10 mouse cellular contexts compared by ENCODE assay signal in the genomic region with DNA sequence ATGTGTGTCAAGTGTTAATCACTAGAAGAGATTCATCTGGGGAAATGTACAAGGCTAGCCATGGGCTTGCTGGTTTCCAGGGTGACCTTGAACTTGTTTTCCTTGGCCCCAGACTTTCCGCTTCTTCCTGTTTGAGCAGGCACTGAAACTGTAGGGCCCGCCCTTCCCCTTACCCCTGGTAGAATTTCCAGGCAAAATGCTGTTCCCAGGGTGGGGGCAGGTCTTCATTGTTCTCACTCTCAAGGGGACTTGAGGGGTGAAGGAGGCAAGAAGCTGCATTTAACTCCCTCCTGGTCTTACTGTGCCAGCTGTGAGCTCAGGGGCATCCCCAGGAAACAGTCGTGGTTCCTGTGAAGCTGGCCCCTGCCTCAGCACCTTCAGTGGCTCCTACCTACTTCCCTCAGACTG. TPM values are rescaled to one million over a fixed set of nuclear protein-coding genes. Genes with fewer than 3 reads are reported as not detected.
DNase-seq lines count a peak whose midpoint lies in the region; ATAC-seq and TF ChIP-seq lines count a peak whose summit lies in the region.
"Had no signal": no experiment of that assay in that cellular context is flagged by ENCODE, and none has a peak within 500 bp of the region (broad histone marks: within the 10 kb centered on the region; RNA-seq: fewer than 3 reads in every experiment).

No protein-coding gene starts in this region.

- H3K36me3 ChIP-seq in heart, adult 2 months (ENCODE audit: control insufficient read depth, insufficient read depth, low read length), result no peaks in the 10 kb centered on the region
- no peaks in the 10 kb centered on the region for H3K36me3 ChIP-seq in kidney, postnatal 0 days (ENCODE audit: insufficient read depth, low read length)
- H3K36me3 ChIP-seq in forebrain, postnatal 0 days (ENCODE audit: insufficient read depth), result no peaks in the 10 kb centered on the region
- H3K36me3 ChIP-seq: embryonic facial prominence, embryonic 15.5 days; liver, embryonic 13.5 days had no signal

- no peak overlapping the region for H3K4me3 ChIP-seq in cerebellum, adult 2 months (replicated peaks; ENCODE audit: insufficient read depth, low read depth, low read length)
- H3K4me3 ChIP-seq in heart, adult 2 months, result no peak overlapping the region
- H3K4me3 ChIP-seq in kidney, postnatal 0 days (replicated peaks; ENCODE audit: low read depth, low read length), result no peak overlapping the region
- H3K4me3 ChIP-seq in forebrain, postnatal 0 days (ENCODE audit: low read depth, low read length), result no peak overlapping the region
- H3K4me3 ChIP-seq: embryonic facial prominence, embryonic 15.5 days; liver, embryonic 13.5 days had no signal

- intact Hi-C loops in heart, adult 2 months (cut with DNase I), result loop anchor here (2.0 kb wide), 3 partner anchors 17 to 27 kb away; no protein-coding TSS in a partner anchor

- H3K27ac ChIP-seq in cerebellum, adult 2 months (ENCODE audit: insufficient read depth, low read length), result 0 out of 2 replicates have a peak overlapping the region, but pooled peaks have one; percentile 12
- H3K27ac ChIP-seq in heart, adult 2 months, result peak overlapping the region; percentile 90
- no peak overlapping the region for H3K27ac ChIP-seq in kidney, postnatal 0 days
- H3K27ac ChIP-seq in forebrain, postnatal 0 days (ENCODE audit: low read depth, low read length), result no peak overlapping the region
- H3K27ac ChIP-seq: liver, embryonic 13.5 days had no signal

- peaks cover 88% of the 10 kb centered on the region for H3K4me1 ChIP-seq in cerebellum, adult 2 months (ENCODE audit: control insufficient read depth, insufficient read depth, low read length)
- H3K4me1 ChIP-seq in heart, adult 2 months (ENCODE audit: control insufficient read depth, insufficient read depth, low read length), result peaks cover 67% of the 10 kb centered on the region
- H3K4me1 ChIP-seq in kidney, postnatal 0 days (replicated peaks; ENCODE audit: insufficient read depth, low read length), result peaks cover 22% of the 10 kb centered on the region
- H3K4me1 ChIP-seq in forebrain, postnatal 0 days (ENCODE audit: insufficient read depth), result peaks cover 13% of the 10 kb centered on the region

- 72% methylated on average over 3 of the region's 3 CpGs for WGBS in cerebellum, adult 2 months
- WGBS in heart, adult 2 months, result 26% methylated on average over 3 of the region's 3 CpGs
- 23% methylated on average over 3 of the region's 3 CpGs for WGBS in kidney, postnatal 0 days
- WGBS in forebrain, postnatal 0 days, result 58% methylated on average over 3 of the region's 3 CpGs

- DNase-seq in cerebellum, adult 2 months, result no peak
- DNase-seq in cerebellum, adult 11-12 months, result no peak
- DNase-seq in A20 (ENCODE audit: low read depth, low spot score), result peak; percentile 42
- peak; percentile 59 to 78 for DNase-seq in heart, adult 2 months
- DNase-seq in kidney, postnatal 0 days (ENCODE audit: low spot score), result peak; percentile 69
- DNase-seq in spleen, adult 18-20 months, result no peak
- no peak for DNase-seq in forebrain, postnatal 0 days
- no peak for DNase-seq in frontal cortex, adult 2 months (ENCODE audit: extremely low spot score in 1 of 2, low spot score in 1 of 2)
- DNase-seq: liver, embryonic 13.5 days had no signal

- ATAC-seq in kidney, postnatal 0 days (replicated peaks; ENCODE audit: low FRiP score, low read depth), result no peak; the same call in 1 of the 2 replicates
- ATAC-seq in forebrain, postnatal 0 days, result no peak

- no peak for TF ChIP-seq POLR2A in cerebellum, adult 2 months (IDR thresholded peaks at IDR 0.05; ENCODE audit: borderline replicate concordance, insufficient read depth, low read length)
- TF ChIP-seq POLR2A in heart, adult 2 months (IDR thresholded peaks at IDR 0.05; ENCODE audit: insufficient read depth, low read depth, low read length), result peak; percentile 13; the same call in 1 of the 2 replicates

- no peak for TF ChIP-seq CTCF in cerebellum, adult 2 months (IDR thresholded peaks at IDR 0.05; ENCODE audit: borderline replicate concordance, insufficient read depth, low read depth, low read length)
- TF ChIP-seq CTCF in heart, adult 2 months (IDR thresholded peaks at IDR 0.05), result no peak
- TF ChIP-seq CTCF in kidney, postnatal 0 days (IDR thresholded peaks at IDR 0.05; ENCODE audit: low read depth), result no peak
- TF ChIP-seq CTCF in forebrain, postnatal 0 days (IDR thresholded peaks at IDR 0.05; ENCODE audit: low read depth), result no peak

- no peaks in the 10 kb centered on the region for H3K79me2 ChIP-seq in heart, adult 2 months (replicated peaks; ENCODE audit: control insufficient read depth, insufficient read depth, low read length)

- peak; percentile 84; the same call in 1 of the 2 replicates for TF ChIP-seq EP300 in heart, adult 2 months (IDR thresholded peaks at IDR 0.05; ENCODE audit: insufficient read depth, low read depth, low read length)

- H3K27me3 ChIP-seq in cerebellum, adult 2 months (ENCODE audit: control insufficient read depth, insufficient read depth, low read length), result no peaks in the 10 kb centered on the region
- no peaks in the 10 kb centered on the region for H3K27me3 ChIP-seq in heart, adult 2 months (ENCODE audit: control insufficient read depth, insufficient read depth, low read length)
- no peaks in the 10 kb centered on the region for H3K27me3 ChIP-seq in kidney, postnatal 0 days (ENCODE audit: insufficient read depth, low read length)
- no peaks in the 10 kb centered on the region for H3K27me3 ChIP-seq in forebrain, postnatal 0 days (ENCODE audit: insufficient read depth, low read length)
- H3K27me3 ChIP-seq: embryonic facial prominence, embryonic 15.5 days; liver, embryonic 13.5 days had no signal

- H3K9me3 ChIP-seq in kidney, postnatal 0 days (replicated peaks; ENCODE audit: low read length), result no peaks in the 10 kb centered on the region
- H3K9me3 ChIP-seq in forebrain, postnatal 0 days (ENCODE audit: low read length), result no peaks in the 10 kb centered on the region
- H3K9me3 ChIP-seq: embryonic facial prominence, embryonic 15.5 days; liver, embryonic 13.5 days had no signal

- no peak overlapping the region for H3K4me2 ChIP-seq in kidney, postnatal 0 days (ENCODE audit: low read length)
- H3K4me2 ChIP-seq in forebrain, postnatal 0 days (ENCODE audit: low read depth), result no peak overlapping the region
- H3K4me2 ChIP-seq: embryonic facial prominence, embryonic 15.5 days; liver, embryonic 13.5 days had no signal

- H3K9ac ChIP-seq in heart, adult 2 months (ENCODE audit: low read depth, low read length), result no peak overlapping the region
- H3K9ac ChIP-seq in kidney, postnatal 0 days (ENCODE audit: low read depth, low read length), result no peak overlapping the region
- H3K9ac ChIP-seq in forebrain, postnatal 0 days, result no peak overlapping the region
- H3K9ac ChIP-seq: embryonic facial prominence, embryonic 15.5 days; liver, embryonic 13.5 days had no signal

RNA-seq across cellular contexts. Expression of gene Dab2ip, which starts 55.9 kb away (rescaled TPM):
- 136 and 171 TPM in 2 replicates for polyA plus RNA-seq in cerebellum, adult 2 months (2012; rRNA removed)
- 10 to 100 TPM; 45.6 to 47.9 TPM for total RNA-seq in heart, adult 2 months (2021)
- 34.5 and 37.5 TPM in 2 replicates for polyA plus RNA-seq in heart, adult 2 months (2012; rRNA removed)
- 36.5 and 41.4 TPM in 2 replicates for polyA plus RNA-seq in kidney, postnatal 0 days (2015; fragmentation: Nextera tagmentation; extraction: Ambion mirVana)
- 112 and 119 TPM in 2 replicates for total RNA-seq in forebrain, postnatal 0 days (2014; rRNA removed)
- polyA plus RNA-seq in forebrain, postnatal 0 days (2015; fragmentation: Nextera tagmentation; extraction: Ambion mirVana), result 54.9 and 65.4 TPM in 2 replicates
- 73.9 and 77.2 TPM in 2 replicates for polyA plus RNA-seq in frontal cortex, adult 2 months (2012; rRNA removed)

Comparison
In these comparisons a context has a peak if more than half of its experiments do, and no peak if none do; other contexts are left out.
1. DNase-seq: peak in A20 (single experiment), heart, adult 2 months (2 of 2) and kidney, postnatal 0 days (single experiment); none in cerebellum, adult 2 months (0 of 2), cerebellum, adult 11-12 months (single experiment), spleen, adult 18-20 months (0 of 2), forebrain, postnatal 0 days (single experiment) and frontal cortex, adult 2 months (0 of 2).
2. H3K27ac ChIP-seq: peak in cerebellum, adult 2 months (single experiment) and heart, adult 2 months (single experiment); none in kidney, postnatal 0 days (single experiment) and forebrain, postnatal 0 days (single experiment).